Mouse (Mus musculus): ENCODE data around the gene Hirip3. TPM values are rescaled to one million over a fixed set of nuclear protein-coding genes. Genes with fewer than 3 reads are reported as not detected.

Gene Hirip3
- polyA plus RNA-seq (2016; fragmentation: Nextera tagmentation; extraction: Ambion mirVana): 43.7 and 45.6 TPM in 2 replicates

DNA sequence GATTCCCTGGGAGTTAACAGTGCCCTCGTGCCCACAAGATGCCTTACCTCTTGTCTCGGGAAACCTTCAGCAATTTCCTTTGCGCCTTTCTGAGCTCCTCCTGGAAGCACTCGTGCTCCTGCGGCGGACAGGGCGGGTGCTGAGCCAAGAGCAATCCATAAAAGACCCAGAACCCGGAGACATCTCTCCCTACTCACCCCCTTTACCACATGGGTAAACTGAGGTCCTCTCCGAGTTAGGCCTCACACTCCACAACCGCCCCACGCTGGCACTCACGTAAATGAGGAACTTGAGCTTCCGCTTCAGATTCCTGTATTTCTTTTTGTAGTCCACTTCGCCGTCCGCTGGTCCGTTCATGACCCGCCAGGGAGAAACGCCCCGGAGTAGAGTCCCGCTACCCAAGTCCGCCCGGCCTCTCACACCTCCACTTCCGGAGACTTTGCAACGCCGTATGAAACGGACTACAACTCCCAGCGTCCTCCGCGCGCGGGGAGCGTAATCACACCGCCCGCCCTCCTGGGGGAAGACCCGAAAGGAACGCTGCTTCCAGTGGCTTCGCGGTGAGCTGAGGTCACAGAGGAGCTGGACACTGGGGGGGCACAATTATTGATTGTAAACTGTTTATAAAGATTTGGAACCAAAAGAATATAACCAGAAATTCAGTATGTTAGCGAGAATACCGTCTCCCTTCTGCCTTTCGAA, at the start of gene Hirip3:
Hirip3 (plus strand) TSS at position 544 of the 702 bp plus-strand sequence.
- Histone ChIP-seq H3K4me1 (peaks cover 25% of the 10 kb centered on the region), H3K9ac (peak within 1 kb of the TSS; percentile 66), H3K4me2 (replicated peaks) (peak within 1 kb of the TSS; percentile 88), H3K4me3 (peak within 1 kb of the TSS; percentile 73), H3K27me3 (no peaks in the 10 kb centered on the region), H3K27ac (peak within 1 kb of the TSS; percentile 86), H3K36me3 (peaks cover 63% of the 10 kb centered on the region), H3K9me3 (no peaks in the 10 kb centered on the region)
- 2% methylated on average over 42 of the region's 42 CpGs for WGBS
- ATAC-seq (ENCODE audit: insufficient number of reproducible peaks, insufficient read depth, low FRiP score, low TSS enrichment): peak; percentile 82

DNA sequence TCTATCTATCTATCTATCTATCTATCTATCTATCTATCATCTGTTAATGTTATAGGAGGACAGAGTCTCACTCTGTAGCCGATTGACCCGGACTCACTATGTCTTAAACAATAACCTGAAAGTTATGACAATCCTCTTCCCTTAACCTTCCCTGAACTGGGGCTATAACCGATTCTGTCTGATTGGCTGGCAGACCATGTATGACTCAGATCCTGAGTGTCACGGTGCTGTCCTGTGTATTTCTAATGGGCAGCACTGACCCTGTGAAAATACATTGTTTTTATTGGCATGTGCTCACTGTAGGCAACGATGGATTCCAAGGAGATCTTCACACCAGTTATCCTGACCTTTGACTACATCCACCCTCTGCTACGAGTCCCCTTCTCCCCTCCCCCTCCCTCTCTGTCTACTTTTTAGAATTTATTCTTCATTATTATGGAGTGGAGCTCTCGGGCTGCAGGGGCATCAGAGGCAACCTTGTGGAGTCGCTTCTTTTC, 46.0 kb upstream of the Hirip3 start:
- no peak for ATAC-seq (ENCODE audit: insufficient number of reproducible peaks, insufficient read depth, low FRiP score, low TSS enrichment)
- 68% methylated on average over 8 of the region's 8 CpGs for WGBS

DNA sequence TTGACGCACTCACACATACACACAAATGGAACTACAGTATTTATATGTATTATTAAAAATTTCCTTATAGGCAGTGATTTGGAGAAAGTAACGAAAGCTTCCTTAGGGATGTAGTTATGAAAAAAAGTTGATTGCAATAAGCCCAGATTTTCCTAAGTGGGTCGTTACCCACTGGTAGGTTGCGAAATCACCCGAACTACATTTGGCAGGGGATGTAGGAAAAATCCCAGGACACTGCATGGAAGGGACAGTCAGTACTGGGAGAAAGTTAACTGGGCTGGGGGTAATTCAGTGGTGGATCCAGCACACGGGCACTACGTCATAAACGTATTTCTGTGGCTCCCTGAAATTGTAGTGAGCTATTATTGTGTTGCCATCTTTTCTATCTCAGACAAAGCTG, 45.3 kb upstream of the Hirip3 start:
- no peak overlapping the region for H3K4me2 ChIP-seq (replicated peaks)
- no peaks in the 10 kb centered on the region for H3K27me3 ChIP-seq
- H3K4me3 ChIP-seq: no peak overlapping the region
- no peak for ATAC-seq (ENCODE audit: insufficient number of reproducible peaks, insufficient read depth, low FRiP score, low TSS enrichment)
- H3K36me3 ChIP-seq: no peaks in the 10 kb centered on the region
- H3K27ac ChIP-seq: no peak overlapping the region
- H3K9me3 ChIP-seq: no peaks in the 10 kb centered on the region
- H3K4me1 ChIP-seq: no peaks in the 10 kb centered on the region
- no peak overlapping the region for H3K9ac ChIP-seq
- WGBS: 85% methylated on average over 8 of the region's 8 CpGs

More for the DNA sequence above, 46.0 kb upstream of the Hirip3 start:
- H3K4me3 ChIP-seq: no peak overlapping the region
- H3K4me2 ChIP-seq (replicated peaks): no peak overlapping the region
- no peak overlapping the region for H3K27ac ChIP-seq
- H3K4me1 ChIP-seq: no peaks in the 10 kb centered on the region
- no peaks in the 10 kb centered on the region for H3K9me3 ChIP-seq
- no peaks in the 10 kb centered on the region for H3K27me3 ChIP-seq
- no peak overlapping the region for H3K9ac ChIP-seq
- no peaks in the 10 kb centered on the region for H3K36me3 ChIP-seq

DNA sequence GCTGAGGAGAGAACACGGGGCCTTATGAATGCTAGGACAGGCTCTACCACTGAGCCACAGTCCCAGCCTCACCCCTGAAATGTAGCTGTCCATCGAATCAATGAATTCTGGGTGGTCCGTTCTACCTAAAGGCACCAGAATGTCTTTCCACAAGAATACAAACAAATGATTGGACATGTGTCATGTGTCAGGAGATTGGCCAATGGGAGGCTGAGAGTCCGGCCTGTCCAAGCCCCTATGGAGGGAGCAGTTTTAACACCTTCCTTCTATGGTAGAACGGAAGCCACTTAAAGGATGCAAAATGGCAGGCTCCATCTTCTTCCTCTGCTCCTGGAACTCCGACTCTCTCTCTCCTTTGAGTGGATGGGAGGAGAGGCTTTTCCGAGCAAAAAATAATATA, 44.2 kb upstream of the Hirip3 start:
- H3K9me3 ChIP-seq: no peaks in the 10 kb centered on the region
- 87% methylated on average over 7 of the region's 7 CpGs for WGBS
- H3K4me3 ChIP-seq: no peak overlapping the region
- ATAC-seq (ENCODE audit: insufficient number of reproducible peaks, insufficient read depth, low FRiP score, low TSS enrichment): no peak
- no peaks in the 10 kb centered on the region for H3K36me3 ChIP-seq
- no peak overlapping the region for H3K9ac ChIP-seq
- H3K27ac ChIP-seq: no peak overlapping the region
- H3K4me2 ChIP-seq (replicated peaks): no peak overlapping the region
- peaks cover 7% of the 10 kb centered on the region for H3K27me3 ChIP-seq
- no peaks in the 10 kb centered on the region for H3K4me1 ChIP-seq

DNA sequence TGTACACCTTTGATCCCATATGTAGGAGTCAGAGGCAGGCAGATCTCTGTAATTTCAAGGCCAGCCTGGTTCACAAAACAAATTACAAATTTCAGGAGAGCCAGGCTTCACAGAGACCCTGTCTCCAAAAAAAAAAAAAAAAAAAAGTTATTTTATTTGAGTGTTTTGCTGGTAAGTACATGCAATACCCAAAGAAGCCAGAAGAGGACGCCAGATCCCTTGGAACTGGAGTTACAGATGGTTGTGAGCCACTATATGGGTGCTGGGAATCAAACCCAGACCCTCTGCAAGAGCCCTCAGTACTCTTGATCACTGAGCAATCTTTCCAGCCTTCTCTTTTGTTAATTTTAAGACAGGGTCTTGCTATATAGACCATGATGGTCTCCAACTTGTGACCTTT, 43.0 kb upstream of the Hirip3 start:
- Histone ChIP-seq H3K27ac (no peak overlapping the region), H3K27me3 (peaks cover 19% of the 10 kb centered on the region), H3K4me1 (peaks cover 7% of the 10 kb centered on the region; the same call in 1 of the 2 replicates), H3K9me3 (no peaks in the 10 kb centered on the region), H3K4me3 (no peak overlapping the region), H3K36me3 (no peaks in the 10 kb centered on the region), H3K4me2 (replicated peaks) (no peak overlapping the region), H3K9ac (no peak overlapping the region)
- ATAC-seq (ENCODE audit: insufficient number of reproducible peaks, insufficient read depth, low FRiP score, low TSS enrichment): no peak
- WGBS: 41% methylated on average over 1 of the region's 1 CpGs

DNA sequence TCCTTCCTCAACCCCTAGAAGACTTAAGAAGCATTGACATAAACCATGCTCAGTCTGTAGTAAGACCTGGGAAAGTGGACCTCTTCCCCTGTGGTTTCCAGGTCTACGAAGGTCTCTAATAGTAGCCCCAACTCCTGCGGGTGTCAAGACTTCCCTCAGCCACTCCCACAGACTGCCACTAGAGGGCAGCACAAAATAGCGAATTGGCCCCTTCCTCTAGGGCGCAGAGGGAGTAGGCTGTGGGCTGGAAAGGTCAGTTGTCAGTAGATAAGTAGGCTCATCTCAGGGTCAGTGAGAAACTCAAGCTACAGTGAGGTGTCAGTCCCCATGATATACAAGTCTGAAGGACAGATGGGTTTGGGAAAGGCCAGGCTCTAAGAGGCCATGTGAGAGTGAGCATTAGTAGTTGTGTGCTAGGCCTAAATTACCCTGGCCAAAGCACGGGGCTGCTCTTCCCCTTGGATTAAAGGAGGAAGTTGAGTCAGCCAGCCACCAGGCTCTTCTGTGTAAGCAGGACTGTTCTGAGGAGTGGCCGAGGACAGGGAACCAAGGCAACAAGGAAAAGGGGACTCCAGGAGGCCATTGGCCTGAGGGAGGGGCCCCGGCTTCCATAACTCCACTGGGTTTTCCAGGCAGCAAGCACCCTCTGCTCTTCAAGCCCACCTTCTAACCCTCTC, 39.8 kb upstream of the Hirip3 start:
- Histone ChIP-seq H3K27me3 (peaks cover 35% of the 10 kb centered on the region), H3K9ac (no peak overlapping the region), H3K4me3 (no peak overlapping the region), H3K9me3 (no peaks in the 10 kb centered on the region), H3K4me2 (replicated peaks) (no peak overlapping the region), H3K36me3 (no peaks in the 10 kb centered on the region), H3K4me1 (peaks cover 7% of the 10 kb centered on the region; the same call in 1 of the 2 replicates), H3K27ac (no peak overlapping the region)
- 13% methylated on average over 7 of the region's 7 CpGs for WGBS
- no peak for ATAC-seq (ENCODE audit: insufficient number of reproducible peaks, insufficient read depth, low FRiP score, low TSS enrichment)

DNA sequence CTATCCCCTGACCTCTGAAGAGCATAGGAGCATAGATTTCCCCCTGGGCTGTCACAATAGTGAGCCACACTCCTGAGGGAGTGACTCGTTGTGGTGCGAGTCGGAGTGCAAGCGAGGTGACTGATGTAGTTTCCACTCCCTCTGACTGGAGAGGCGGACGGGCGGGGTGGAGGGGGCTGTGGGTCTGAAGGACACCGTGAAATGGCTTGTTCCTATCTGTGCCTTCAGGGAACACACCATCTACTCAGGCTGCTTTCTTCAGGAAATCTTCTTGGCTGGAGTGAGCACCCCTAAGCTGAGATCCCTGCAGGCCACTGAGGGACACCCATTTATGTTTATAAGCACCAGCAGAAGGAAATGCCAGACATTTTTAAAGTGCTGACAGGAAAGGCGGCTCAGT, 39.0 kb upstream of the Hirip3 start:
- Histone ChIP-seq H3K9me3 (no peaks in the 10 kb centered on the region), H3K4me1 (peaks cover 7% of the 10 kb centered on the region; the same call in 1 of the 2 replicates), H3K36me3 (no peaks in the 10 kb centered on the region), H3K4me2 (replicated peaks) (peak overlapping the region; percentile 52), H3K4me3 (peak overlapping the region; percentile 33; the same call in 1 of the 2 replicates), H3K27ac (no peak overlapping the region), H3K9ac (peak overlapping the region; percentile 46; the same call in 1 of the 2 replicates), H3K27me3 (peaks cover 35% of the 10 kb centered on the region)
- ATAC-seq (ENCODE audit: insufficient number of reproducible peaks, insufficient read depth, low FRiP score, low TSS enrichment): no peak
- 10% methylated on average over 9 of the region's 9 CpGs for WGBS

DNA sequence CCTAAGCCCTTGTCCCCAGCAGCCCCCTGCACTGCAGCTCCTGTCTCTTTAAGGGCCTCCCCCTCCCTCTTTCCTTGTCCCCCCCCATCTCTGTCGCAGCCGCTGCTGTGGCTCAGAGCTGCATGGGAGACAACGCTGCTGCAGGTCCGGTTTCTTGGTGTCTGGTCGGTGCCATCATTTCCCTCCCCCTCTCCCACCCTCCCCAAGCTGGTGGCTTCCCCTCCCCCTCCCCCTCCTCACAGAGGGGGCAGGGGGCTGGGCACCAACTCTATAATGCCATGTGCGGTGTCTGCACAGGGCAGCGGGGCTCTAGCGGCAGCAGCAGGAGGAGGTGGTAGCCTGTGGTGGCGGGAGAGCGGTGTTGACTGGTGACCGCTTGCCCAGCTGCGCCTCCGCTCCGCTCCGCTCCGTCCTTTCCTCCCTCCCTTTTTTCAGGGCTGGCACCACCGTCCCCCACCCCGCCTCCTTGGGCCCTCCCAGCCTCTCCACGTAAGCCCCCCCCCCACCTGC, 38.5 kb upstream of the Hirip3 start:
- Histone ChIP-seq H3K4me3 (peak overlapping the region; percentile 33), H3K27ac (no peak overlapping the region), H3K27me3 (peaks cover 35% of the 10 kb centered on the region), H3K4me2 (replicated peaks) (peak overlapping the region; percentile 52), H3K9me3 (no peaks in the 10 kb centered on the region), H3K36me3 (no peaks in the 10 kb centered on the region), H3K9ac (peak overlapping the region; percentile 46), H3K4me1 (peaks cover 7% of the 10 kb centered on the region; the same call in 1 of the 2 replicates)
- no peak for ATAC-seq (ENCODE audit: insufficient number of reproducible peaks, insufficient read depth, low FRiP score, low TSS enrichment)
- WGBS: under 1% methylated on average over 11 of the region's 19 CpGs

DNA sequence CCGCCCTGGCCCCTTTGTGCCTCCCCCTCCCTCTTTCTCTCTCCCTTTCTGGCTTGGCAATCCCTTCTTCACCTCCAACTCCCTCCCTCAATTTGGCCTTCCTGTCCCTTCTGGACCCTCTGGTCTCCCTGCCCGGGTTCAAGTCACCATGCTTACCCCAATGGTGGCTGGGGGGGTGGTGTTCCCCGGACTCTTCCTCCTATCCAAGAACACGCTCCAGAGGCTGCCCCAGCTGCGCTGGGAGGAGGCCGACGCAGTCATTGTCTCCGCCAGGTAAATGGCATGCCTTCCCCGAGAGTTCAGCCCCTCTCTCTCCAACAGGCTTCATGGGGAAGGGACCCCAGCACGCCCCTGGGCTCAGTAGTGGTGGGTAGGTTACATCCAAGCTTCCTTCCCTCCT, 37.8 kb upstream of the Hirip3 start:
- ATAC-seq (ENCODE audit: insufficient number of reproducible peaks, insufficient read depth, low FRiP score, low TSS enrichment): no peak
- H3K27ac ChIP-seq: no peak overlapping the region
- no peaks in the 10 kb centered on the region for H3K36me3 ChIP-seq
- H3K9me3 ChIP-seq: no peaks in the 10 kb centered on the region
- H3K27me3 ChIP-seq: peaks cover 35% of the 10 kb centered on the region
- peak overlapping the region; percentile 52 for H3K4me2 ChIP-seq (replicated peaks)
- peaks cover 7% of the 10 kb centered on the region; the same call in 1 of the 2 replicates for H3K4me1 ChIP-seq
- H3K9ac ChIP-seq: no peak overlapping the region
- no peak overlapping the region for H3K4me3 ChIP-seq
- 9% methylated on average over 10 of the region's 10 CpGs for WGBS

DNA sequence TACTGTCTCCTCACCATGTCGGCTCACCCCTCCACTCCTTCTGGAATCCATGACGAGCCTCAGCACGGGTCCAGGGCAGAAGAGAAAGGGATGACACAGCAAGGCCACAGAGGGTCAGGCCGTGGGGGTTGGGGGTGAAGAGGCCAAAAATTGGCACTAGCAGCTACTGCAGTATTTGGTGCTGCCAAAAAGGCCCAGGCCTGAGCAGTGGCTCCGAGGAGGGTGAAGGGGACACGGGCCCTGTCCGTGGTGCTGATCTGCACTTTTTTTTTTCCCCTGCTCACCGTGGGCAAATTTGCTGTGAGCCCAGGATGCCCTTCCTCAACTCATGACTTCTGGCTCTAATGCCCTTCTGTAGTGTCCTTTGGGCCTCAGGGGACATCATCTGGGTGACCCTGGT, 36.4 kb upstream of the Hirip3 start:
- H3K27me3 ChIP-seq: peaks cover 45% of the 10 kb centered on the region
- ATAC-seq (ENCODE audit: insufficient number of reproducible peaks, insufficient read depth, low FRiP score, low TSS enrichment): no peak
- 18% methylated on average over 8 of the region's 8 CpGs for WGBS
- peaks cover 7% of the 10 kb centered on the region; the same call in 1 of the 2 replicates for H3K4me1 ChIP-seq
- H3K36me3 ChIP-seq: no peaks in the 10 kb centered on the region
- H3K9ac ChIP-seq: no peak overlapping the region
- no peak overlapping the region for H3K4me2 ChIP-seq (replicated peaks)
- no peaks in the 10 kb centered on the region for H3K9me3 ChIP-seq
- no peak overlapping the region for H3K4me3 ChIP-seq
- no peak overlapping the region for H3K27ac ChIP-seq

DNA sequence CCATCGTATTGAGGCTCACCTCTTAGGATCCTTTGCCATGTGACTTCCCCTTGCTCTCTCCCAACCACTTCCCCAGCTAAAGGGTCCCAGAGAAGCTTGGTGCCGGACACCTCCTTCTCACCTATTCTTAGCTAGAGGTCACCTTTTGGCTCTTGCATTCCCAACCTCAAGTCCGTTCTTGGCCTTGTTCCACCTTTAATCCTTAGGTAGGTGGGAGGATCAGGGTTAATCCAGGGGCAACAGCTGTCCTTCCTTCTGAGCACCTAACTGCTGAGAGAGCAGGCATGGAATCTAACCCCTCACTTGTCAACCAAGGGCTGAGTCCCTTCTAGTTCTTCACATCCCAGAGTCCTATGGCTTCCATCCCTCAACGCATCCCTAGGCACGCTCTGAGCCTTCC, 35.8 kb upstream of the Hirip3 start:
- H3K27me3 ChIP-seq: peaks cover 49% of the 10 kb centered on the region
- no peak for ATAC-seq (ENCODE audit: insufficient number of reproducible peaks, insufficient read depth, low FRiP score, low TSS enrichment)
- peaks cover 7% of the 10 kb centered on the region; the same call in 1 of the 2 replicates for H3K4me1 ChIP-seq
- no peaks in the 10 kb centered on the region for H3K36me3 ChIP-seq
- H3K27ac ChIP-seq: no peak overlapping the region
- H3K4me2 ChIP-seq (replicated peaks): no peak overlapping the region
- 74% methylated on average over 5 of the region's 5 CpGs for WGBS
- H3K9me3 ChIP-seq: no peaks in the 10 kb centered on the region
- no peak overlapping the region for H3K4me3 ChIP-seq
- H3K9ac ChIP-seq: no peak overlapping the region
